ENCODE assay signal across 8 mouse cellular contexts in the genomic region with DNA sequence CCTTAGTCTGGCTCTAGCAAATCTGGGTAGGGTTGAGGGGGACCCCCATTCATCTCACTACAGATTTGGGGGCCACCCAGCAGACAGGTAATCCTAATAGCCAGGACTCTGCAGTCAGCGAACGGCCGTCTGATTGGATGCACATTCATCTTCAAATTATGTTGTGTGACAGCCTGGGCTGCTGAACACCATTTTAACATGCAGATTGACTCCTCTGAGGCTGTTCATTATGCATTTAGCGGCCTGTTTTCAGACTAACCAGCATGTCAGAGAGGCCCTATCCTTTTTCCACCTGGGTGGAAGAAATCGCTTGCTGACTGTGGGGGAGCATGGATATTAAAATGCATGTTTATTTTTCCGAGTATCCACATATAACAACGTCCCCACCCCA.
DNase-seq lines count a peak whose midpoint lies in the region; ATAC-seq and TF ChIP-seq lines count a peak whose summit lies in the region.

No protein-coding gene starts in this region.

- H3K36me3 ChIP-seq in kidney, embryonic 16.5 days (ENCODE audit: insufficient read depth, low read length), result no peaks in the 10 kb centered on the region
- H3K36me3 ChIP-seq in hindbrain, embryonic 15.5 days, result no peaks in the 10 kb centered on the region
- H3K36me3 ChIP-seq in midbrain, embryonic 16.5 days (ENCODE audit: control insufficient read depth, insufficient read depth, low read length), result no peaks in the 10 kb centered on the region

- peak overlapping the region; percentile 90 for H3K27ac ChIP-seq in kidney, embryonic 16.5 days (ENCODE audit: low read length)
- H3K27ac ChIP-seq in embryonic fibroblast, embryonic 13.5 days (ENCODE audit: insufficient read depth, low read length), result peak overlapping the region; percentile 43
- H3K27ac ChIP-seq in hindbrain, embryonic 15.5 days (replicated peaks), result peak overlapping the region; percentile 82
- peak overlapping the region; percentile 88 for H3K27ac ChIP-seq in midbrain, embryonic 16.5 days (ENCODE audit: low read length)

- peaks cover 36% of the 10 kb centered on the region for H3K4me1 ChIP-seq in kidney, embryonic 16.5 days (ENCODE audit: insufficient read depth, low read length)
- H3K4me1 ChIP-seq in embryonic fibroblast, embryonic 13.5 days (ENCODE audit: control insufficient read depth, insufficient read depth, low read length), result peaks cover 14% of the 10 kb centered on the region
- peaks cover 36% of the 10 kb centered on the region for H3K4me1 ChIP-seq in hindbrain, embryonic 15.5 days (replicated peaks)
- H3K4me1 ChIP-seq in midbrain, embryonic 16.5 days (ENCODE audit: control insufficient read depth, insufficient read depth, low read length), result peaks cover 22% of the 10 kb centered on the region

- 23% methylated on average over 7 of the region's 7 CpGs for WGBS in kidney, embryonic 16.5 days
- 8% methylated on average over 7 of the region's 7 CpGs for WGBS in hindbrain, embryonic 15.5 days
- 9% methylated on average over 7 of the region's 7 CpGs for WGBS in midbrain, embryonic 16.5 days

- peak overlapping the region; percentile 49 for H3K9ac ChIP-seq in kidney, embryonic 16.5 days (replicated peaks; ENCODE audit: low read length)
- no peak overlapping the region for H3K9ac ChIP-seq in hindbrain, embryonic 15.5 days
- H3K9ac ChIP-seq in midbrain, embryonic 16.5 days (ENCODE audit: low read depth, low read length), result peak overlapping the region; percentile 56

- no peak for TF ChIP-seq CTCF in embryonic fibroblast, embryonic 13.5 days (IDR thresholded peaks at IDR 0.05; ENCODE audit: borderline replicate concordance, insufficient read depth, low read length)

- no peak for TF ChIP-seq POLR2A in embryonic fibroblast, embryonic 13.5 days (IDR thresholded peaks at IDR 0.05; ENCODE audit: low read depth, low read length)

- no peak overlapping the region for H3K4me3 ChIP-seq in kidney, embryonic 16.5 days (ENCODE audit: low read length)
- H3K4me3 ChIP-seq in embryonic fibroblast, embryonic 13.5 days (ENCODE audit: insufficient read depth, low read length), result no peak overlapping the region
- no peak overlapping the region for H3K4me3 ChIP-seq in hindbrain, embryonic 15.5 days
- no peak overlapping the region for H3K4me3 ChIP-seq in midbrain, embryonic 16.5 days (ENCODE audit: low read depth, low read length)

- DNase-seq in kidney, adult 11 months, result no peak
- DNase-seq in thymus, postnatal 4 days, result no peak
- no peak for DNase-seq in kidney, postnatal 10 days

- ATAC-seq in kidney, embryonic 16.5 days (ENCODE audit: low FRiP score, low TSS enrichment), result no peak
- ATAC-seq in hindbrain, embryonic 15.5 days (ENCODE audit: low FRiP score, low read depth), result peak; percentile 43
- peak; percentile 74 for ATAC-seq in midbrain, embryonic 16.5 days
- no peak for ATAC-seq in megakaryocyte-erythroid progenitor cell, adult 5-6 weeks (replicated peaks; ENCODE audit: low FRiP score, low TSS enrichment, poor library complexity, severe bottlenecking)

- H3K27me3 ChIP-seq in kidney, embryonic 16.5 days (ENCODE audit: insufficient read depth, low read length), result no peaks in the 10 kb centered on the region
- H3K27me3 ChIP-seq in hindbrain, embryonic 15.5 days, result no peaks in the 10 kb centered on the region
- H3K27me3 ChIP-seq in midbrain, embryonic 16.5 days (ENCODE audit: control insufficient read depth, insufficient read depth, low read depth, low read length), result no peaks in the 10 kb centered on the region

- H3K9me3 ChIP-seq in kidney, embryonic 16.5 days (ENCODE audit: low read length), result no peaks in the 10 kb centered on the region
- no peaks in the 10 kb centered on the region for H3K9me3 ChIP-seq in hindbrain, embryonic 15.5 days
- no peaks in the 10 kb centered on the region for H3K9me3 ChIP-seq in midbrain, embryonic 16.5 days (replicated peaks; ENCODE audit: control insufficient read depth, low read length, poor library complexity, severe bottlenecking)

- no peak overlapping the region for H3K4me2 ChIP-seq in kidney, embryonic 16.5 days (replicated peaks; ENCODE audit: low read depth, low read length)
- no peak overlapping the region for H3K4me2 ChIP-seq in hindbrain, embryonic 15.5 days
- peak overlapping the region; percentile 28 for H3K4me2 ChIP-seq in midbrain, embryonic 16.5 days (ENCODE audit: low read length)

Comparison
In these comparisons a context has a peak if more than half of its experiments do, and no peak if none do; other contexts are left out.
1. ATAC-seq: peak in hindbrain, embryonic 15.5 days (single experiment) and midbrain, embryonic 16.5 days (single experiment); none in kidney, embryonic 16.5 days (single experiment) and megakaryocyte-erythroid progenitor cell, adult 5-6 weeks (single experiment).
2. Peak in every context shown above with its lines, with median percentiles within 50 percentile points of each other: H3K27ac ChIP-seq.